Mouse (Mus musculus) liver, postnatal 0 days (tissue): ENCODE results near the gene Fibp.
"Not testable (repeated sequence)": the region's sequence is repeated elsewhere in the genome, so short reads cannot be mapped to it uniquely, and the experiment has no call there.

Experiments used
- CTCF ChIP-seq: sonication (generic); IDR thresholded peaks from 2 replicates; pipeline ENCODE4 v1.5.1; 2016; ENCODE audit warnings: antibody characterized with exemption, low read depth
- EP300 ChIP-seq: IDR thresholded peaks from 2 replicates; pipeline ENCODE4 v1.6.1; 2016; ENCODE audit warnings: antibody characterized with exemption, low read depth, mild to moderate bottlenecking

- TF ChIP-seq CTCF = 0 out of 2 replicates have a peak, but pooled peaks have one; percentile 15
- not testable (repeated sequence) for TF ChIP-seq EP300
Measured at GRCm38 (mm10) chr19:5493301-5493721, 32.9 kb downstream of the Fibp start.
